Mouse (Mus musculus) embryonic facial prominence, embryonic 10.5 days (tissue): ENCODE measurements around the gene Tmem151a. TPM values are rescaled to one million over a fixed set of nuclear protein-coding genes. Genes with fewer than 3 reads are reported as not detected.

Experiments used
- DNase-seq: peaks from one replicate; pipeline ENCODE4 v3.0.0-alpha.2; 2017; ENCODE audit warnings: low spot score
- H3K27ac ChIP-seq: fragments of 300-500 bp; sonication (generic); replicated peaks from 2 replicates; pipeline ENCODE4 v1.5.1; 2016; ENCODE audit warnings: mild to moderate bottlenecking
- H3K27me3 ChIP-seq: fragments of 300-500 bp; sonication (generic); replicated peaks from 2 replicates; pipeline ENCODE4 v1.6.1; 2016; ENCODE audit warnings: low read depth, mild to moderate bottlenecking; ENCODE audit not compliant: poor library complexity, severe bottlenecking
- H3K36me3 ChIP-seq: fragments of 300-500 bp; sonication (generic); replicated peaks from 2 replicates; pipeline ENCODE4 v1.6.1; 2016; ENCODE audit warnings: mild to moderate bottlenecking, moderate library complexity
- H3K4me1 ChIP-seq: fragments of 300-500 bp; sonication (generic); 2 replicates; pipeline ENCODE4 v1.6.1; 2016
- H3K4me3 ChIP-seq: fragments of 300-500 bp; sonication (generic); 2 replicates; pipeline ENCODE4 v1.5.1; 2016; ENCODE audit warnings: mild to moderate bottlenecking, moderate library complexity
- H3K9me3 ChIP-seq: fragments of 300-500 bp; sonication (generic); 2 replicates; pipeline ENCODE4 v1.6.1; 2016; ENCODE audit warnings: mild to moderate bottlenecking
- WGBS: fragments of 180-500 bp; shearing (Covaris S2); methylation state at CpG from one replicate; pipeline ENCODE4 v1.1.7; 2016; 5-methylcytosine and 5-hydroxymethylcytosine counted together
- polyA plus RNA-seq: library from polyadenylated mRNA; unstranded; fragments of >200 nt; fragmentation: Nextera tagmentation; extraction: Ambion mirVana; gene quantifications from 2 replicates; pipeline ENCODE4 v1.2.1, GENCODE M21; 2016

The Tmem151a gene
- polyA plus RNA-seq, 1 experiment from 2014 or later: 1.4 TPM

GRCm38 (mm10) chr19:5107556-5108270 lies 22.4 kb upstream of the Tmem151a start:
- H3K27ac ChIP-seq: no peak overlapping the region
- peaks cover 36% of the 10 kb centered on the region for H3K4me1 ChIP-seq
- 74% methylated on average over 18 of the region's 18 CpGs for WGBS
- H3K27me3 ChIP-seq: no peaks in the 10 kb centered on the region
- DNase-seq: no peak
- H3K4me3 ChIP-seq: peak overlapping the region; percentile 77; the same call in 1 of the 2 replicates
- no peaks in the 10 kb centered on the region for H3K9me3 ChIP-seq
- H3K36me3 ChIP-seq: peaks cover 78% of the 10 kb centered on the region

- DNase-seq: peak; percentile 99
- Histone ChIP-seq H3K36me3 (peaks cover 78% of the 10 kb centered on the region), H3K9me3 (no peaks in the 10 kb centered on the region), H3K27ac (peak within 1 kb of the TSS; percentile 97), H3K4me1 (peaks cover 36% of the 10 kb centered on the region), H3K27me3 (no peaks in the 10 kb centered on the region), H3K4me3 (peak within 1 kb of the TSS; percentile 77)
- WGBS: under 1% methylated on average over 46 of the region's 46 CpGs
Observed at GRCm38 (mm10) chr19:5106731-5107191, 21.4 kb upstream of the Tmem151a start, which contains the start of gene Rab1b. Gene Rab1b (minus strand): TSS chr19:5107072.

GRCm38 (mm10) chr19:5106074-5106473 lies 20.7 kb upstream of the Tmem151a start:
- Histone ChIP-seq H3K9me3 (no peaks in the 10 kb centered on the region), H3K4me3 (peak overlapping the region; percentile 77), H3K4me1 (peaks cover 36% of the 10 kb centered on the region), H3K36me3 (peaks cover 78% of the 10 kb centered on the region), H3K27me3 (no peaks in the 10 kb centered on the region), H3K27ac (peak overlapping the region; percentile 97)
- WGBS: 25% methylated on average over 9 of the region's 9 CpGs
- no peak for DNase-seq

GRCm38 (mm10) chr19:5098363-5099143 lies 13.2 kb upstream of the Tmem151a start, which contains the start of gene Cnih2:
Gene Cnih2 (minus strand): TSS chr19:5098521.
- WGBS: 3% methylated on average over 48 of the region's 48 CpGs
- peak; percentile 83 for DNase-seq
- peaks cover 21% of the 10 kb centered on the region for H3K27me3 ChIP-seq
- H3K36me3 ChIP-seq: peaks cover 51% of the 10 kb centered on the region
- no peaks in the 10 kb centered on the region for H3K9me3 ChIP-seq
- peak within 1 kb of the TSS; percentile 92 for H3K27ac ChIP-seq
- H3K4me3 ChIP-seq: peak within 1 kb of the TSS; percentile 80
- H3K4me1 ChIP-seq: peaks cover 63% of the 10 kb centered on the region

GRCm38 (mm10) chr19:5097521-5098362 lies 12.4 kb upstream of the Tmem151a start:
- Histone ChIP-seq H3K4me3 (peak overlapping the region; percentile 80), H3K4me1 (peaks cover 65% of the 10 kb centered on the region), H3K27ac (peak overlapping the region; percentile 92), H3K9me3 (no peaks in the 10 kb centered on the region), H3K36me3 (peaks cover 51% of the 10 kb centered on the region), H3K27me3 (peaks cover 21% of the 10 kb centered on the region)
- 4% methylated on average over 31 of the region's 31 CpGs for WGBS
- DNase-seq: peak; percentile 42

GRCm38 (mm10) chr19:5095887-5096474 lies 10.7 kb upstream of the Tmem151a start:
- 15% methylated on average over 9 of the region's 9 CpGs for WGBS
- Histone ChIP-seq H3K9me3 (no peaks in the 10 kb centered on the region), H3K27ac (no peak overlapping the region; the same call in 1 of the 2 replicates), H3K36me3 (peaks cover 51% of the 10 kb centered on the region), H3K4me1 (peaks cover 65% of the 10 kb centered on the region), H3K27me3 (peaks cover 21% of the 10 kb centered on the region), H3K4me3 (peak overlapping the region; percentile 80)
- DNase-seq: peak; percentile 26

- Histone ChIP-seq H3K36me3 (peaks cover 51% of the 10 kb centered on the region), H3K9me3 (no peaks in the 10 kb centered on the region), H3K4me3 (peak overlapping the region; percentile 80), H3K27me3 (peaks cover 21% of the 10 kb centered on the region), H3K4me1 (peaks cover 65% of the 10 kb centered on the region), H3K27ac (no peak overlapping the region)
- DNase-seq: no peak
- 47% methylated on average over 11 of the region's 11 CpGs for WGBS
Observed at GRCm38 (mm10) chr19:5094746-5095417, 9.6 kb upstream of the Tmem151a start.

- H3K27ac ChIP-seq: no peak overlapping the region
- DNase-seq: peak; percentile 98
- no peaks in the 10 kb centered on the region for H3K9me3 ChIP-seq
- WGBS: under 1% methylated on average over 21 of the region's 21 CpGs
- H3K36me3 ChIP-seq: peaks cover 46% of the 10 kb centered on the region
- peaks cover 63% of the 10 kb centered on the region for H3K4me1 ChIP-seq
- H3K4me3 ChIP-seq: peak overlapping the region; percentile 80
- peaks cover 21% of the 10 kb centered on the region for H3K27me3 ChIP-seq
Observed at GRCm38 (mm10) chr19:5094243-5094632, 8.9 kb upstream of the Tmem151a start.

GRCm38 (mm10) chr19:5093481-5094242 lies 8.3 kb upstream of the Tmem151a start:
- no peaks in the 10 kb centered on the region for H3K9me3 ChIP-seq
- peaks cover 21% of the 10 kb centered on the region for H3K27me3 ChIP-seq
- peak overlapping the region; percentile 80 for H3K4me3 ChIP-seq
- WGBS: 76% methylated on average over 12 of the region's 12 CpGs
- peaks cover 42% of the 10 kb centered on the region for H3K36me3 ChIP-seq
- H3K4me1 ChIP-seq: peaks cover 63% of the 10 kb centered on the region
- H3K27ac ChIP-seq: no peak overlapping the region
- peak; percentile 23 for DNase-seq

GRCm38 (mm10) chr19:5092083-5092482 lies 6.8 kb upstream of the Tmem151a start:
- Histone ChIP-seq H3K27me3 (peaks cover 17% of the 10 kb centered on the region), H3K4me1 (peaks cover 56% of the 10 kb centered on the region), H3K27ac (no peak overlapping the region), H3K9me3 (no peaks in the 10 kb centered on the region), H3K36me3 (peaks cover 42% of the 10 kb centered on the region), H3K4me3 (no peak overlapping the region; the same call in 1 of the 2 replicates)
- WGBS: 92% methylated on average over 10 of the region's 10 CpGs
- no peak for DNase-seq

GRCm38 (mm10) chr19:5089324-5089723 lies 4.0 kb upstream of the Tmem151a start:
- Histone ChIP-seq H3K27ac (no peak overlapping the region), H3K4me3 (peak overlapping the region; percentile 90), H3K27me3 (peaks cover 23% of the 10 kb centered on the region), H3K4me1 (peaks cover 41% of the 10 kb centered on the region), H3K9me3 (no peaks in the 10 kb centered on the region), H3K36me3 (peaks cover 42% of the 10 kb centered on the region)
- DNase-seq: no peak
- 89% methylated on average over 4 of the region's 4 CpGs for WGBS
